8 mouse cellular contexts compared by ENCODE assay signal in genomic region chr1:89580031-89580998, GRCm38 (mm10).
DNase-seq lines count a peak whose midpoint lies in the region; ATAC-seq and TF ChIP-seq lines count a peak whose summit lies in the region.

No protein-coding gene starts in this region.

- in situ Hi-C loops in Patski (cut with MboI; ENCODE audit: low pct_unique_long_range_greater_than_20kb) = no loop called here

- peak; percentile 47 for ATAC-seq in Patski
- peak; percentile 74 for ATAC-seq in hindbrain, embryonic 11.5 days (ENCODE audit: low FRiP score)
- no peak for ATAC-seq in activated CD4-positive, CD25-positive, alpha-beta regulatory T cell, adult 4 months

- under 1% methylated on average over 84 of the region's 146 CpGs for WGBS in hindbrain, embryonic 11.5 days

- POLR2A ChIA-PET in Patski (lab: Charles Lee) = interaction anchor here (0.5 to 1.5 kb wide), 3 partner anchors 54 to 212 kb away, joined by 3 to 6 read pairs (median 3); no protein-coding TSS in a partner anchor

- H3K9me3 ChIP-seq in hindbrain, embryonic 11.5 days (ENCODE audit: control insufficient read depth, low read length) = no peaks in the 10 kb centered on the region

- H3K4me3 ChIP-seq in hindbrain, embryonic 11.5 days (ENCODE audit: low read depth, low read length) = peak overlapping the region; percentile 81

- CTCF ChIA-PET in Patski (lab: Charles Lee) = interaction anchor here (1.6 to 3.7 kb wide), 2 partner anchors 23 to 54 kb away, joined by 6 to 19 read pairs; no protein-coding TSS in a partner anchor

- no peak for TF ChIP-seq CTCF in Patski (IDR thresholded peaks at IDR 0.05)

- H3K9ac ChIP-seq in hindbrain, embryonic 11.5 days (ENCODE audit: low read depth, low read length) = peak overlapping the region; percentile 82

- H3K27ac ChIP-seq in hindbrain, embryonic 11.5 days (ENCODE audit: low read depth, low read length) = peak overlapping the region; percentile 95

- peak overlapping the region; percentile 100 for H3K4me2 ChIP-seq in hindbrain, embryonic 11.5 days (replicated peaks; ENCODE audit: low read depth, low read length)

- H3K27me3 ChIP-seq in Patski = no peaks in the 10 kb centered on the region
- no peaks in the 10 kb centered on the region for H3K27me3 ChIP-seq in hindbrain, embryonic 11.5 days (ENCODE audit: control insufficient read depth, insufficient read depth, low read length)

- H3K36me3 ChIP-seq in hindbrain, embryonic 11.5 days (ENCODE audit: control insufficient read depth, insufficient read depth, low read length) = no peaks in the 10 kb centered on the region

- H3K4me1 ChIP-seq in hindbrain, embryonic 11.5 days (replicated peaks; ENCODE audit: control insufficient read depth, insufficient read depth, low read length) = peaks cover 28% of the 10 kb centered on the region

- no peak for DNase-seq in Patski (ENCODE audit: low read depth, low spot score)
- peak; percentile 86 for DNase-seq in cerebellum, adult 9-10 months
- peak; percentile 62 to 81 for DNase-seq in frontal cortex, postnatal 10 days (ENCODE audit: low spot score in 2 of 2)
- peak; percentile 90 for DNase-seq in hindbrain, embryonic 11.5 days (ENCODE audit: low spot score)
- DNase-seq in layer of hippocampus, postnatal 36 days = peak; percentile 76 to 78
- peak; percentile 80 for DNase-seq in lung, postnatal 10 days
- peak; percentile 77 for DNase-seq in retina, postnatal 7 days (ENCODE audit: low read depth, low spot score)
